ENCODE assay signal across 16 mouse cellular contexts in genomic region chr3:33044799-33045106, GRCm38 (mm10).
"Had no signal": no experiment of that assay in that cellular context is flagged by ENCODE, and none has a peak within 500 bp of the region (broad histone marks: within the 10 kb centered on the region; RNA-seq: fewer than 3 reads in every experiment).

No protein-coding gene starts in this region.

- H3K27ac ChIP-seq: kidney, embryonic 15.5 days; limb, embryonic 12.5 days; liver, embryonic 13.5 days; lung, embryonic 15.5 days; stomach, embryonic 15.5 days had no signal

- H3K4me1 ChIP-seq: kidney, embryonic 15.5 days; limb, embryonic 12.5 days; liver, embryonic 13.5 days; lung, embryonic 15.5 days; stomach, embryonic 15.5 days had no signal

- H3K27me3 ChIP-seq: kidney, embryonic 15.5 days; limb, embryonic 12.5 days; liver, embryonic 13.5 days; lung, embryonic 15.5 days; stomach, embryonic 15.5 days had no signal

- H3K9ac ChIP-seq: kidney, embryonic 15.5 days; limb, embryonic 12.5 days; liver, embryonic 13.5 days; liver, postnatal 0 days; lung, embryonic 15.5 days; stomach, embryonic 15.5 days had no signal

- H3K4me3 ChIP-seq: kidney, embryonic 15.5 days; limb, embryonic 12.5 days; liver, embryonic 13.5 days; lung, embryonic 15.5 days; stomach, embryonic 15.5 days had no signal

- H3K36me3 ChIP-seq: kidney, embryonic 15.5 days; limb, embryonic 12.5 days; liver, embryonic 13.5 days; lung, embryonic 15.5 days; stomach, embryonic 15.5 days had no signal

- H3K4me2 ChIP-seq: kidney, embryonic 15.5 days; limb, embryonic 12.5 days; liver, embryonic 13.5 days; lung, embryonic 15.5 days; stomach, embryonic 15.5 days had no signal

- H3K9me3 ChIP-seq: kidney, embryonic 15.5 days; limb, embryonic 12.5 days; liver, embryonic 13.5 days; lung, embryonic 15.5 days; stomach, embryonic 15.5 days had no signal

- DNase-seq: kidney, adult 2 months; kidney, postnatal 25 days; liver; liver, embryonic 13.5 days; liver, postnatal 0 days; lung, postnatal 14 days; midbrain, embryonic 14.5 days; right cerebral cortex, postnatal 4 days; spleen, adult 18-20 months; thymus, adult 2 months; thymus, postnatal 25 days had no signal

- ATAC-seq: intestine, embryonic 16.5 days; liver, postnatal 0 days had no signal
